Mouse (Mus musculus): ENCODE measurements around the gene Rasal2. TPM values are rescaled to one million over a fixed set of nuclear protein-coding genes. Genes with fewer than 3 reads are reported as not detected.

The Rasal2 gene
- total RNA-seq, 1 experiment from 2014 or later: 17.2 TPM

DNA sequence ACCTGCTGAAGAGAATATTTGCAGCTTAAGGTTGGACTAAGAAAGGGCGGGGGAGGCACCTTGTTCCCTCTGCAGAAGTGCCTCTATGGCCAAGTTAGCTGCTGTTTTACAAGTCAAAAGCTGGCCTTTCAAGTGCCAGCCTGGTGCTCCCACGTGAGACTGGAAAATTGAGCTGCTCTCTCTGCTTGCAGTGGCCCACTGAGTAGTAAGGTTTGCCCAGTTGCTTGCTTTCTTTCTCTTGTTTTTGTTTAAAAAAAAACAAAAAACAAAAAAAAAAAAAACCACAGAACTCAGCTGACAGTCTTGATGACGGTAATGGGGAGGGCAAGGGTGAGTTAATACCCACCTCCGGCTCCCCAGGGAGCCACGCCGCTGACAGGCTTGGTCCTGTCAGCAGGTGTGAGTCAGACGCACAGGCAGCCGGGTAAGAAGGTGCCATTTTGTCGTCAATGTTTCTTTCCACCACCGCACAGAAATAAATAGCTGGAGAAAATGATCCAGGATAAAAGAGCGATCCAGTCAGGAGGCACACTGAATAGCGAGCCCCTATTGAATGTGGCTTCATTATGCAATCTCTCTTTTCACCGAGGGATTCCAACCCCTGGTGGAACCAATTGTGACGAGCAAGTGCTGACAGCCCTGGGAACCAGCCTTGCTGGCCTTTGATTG lies 27.7 kb upstream of the Rasal2 start:
- no peak for DNase-seq

GRCm38 (mm10) chr1:157439101-157439500 lies 26.7 kb upstream of the Rasal2 start:
- DNase-seq: no peak

GRCm38 (mm10) chr1:157438290-157438689 lies 25.9 kb upstream of the Rasal2 start:
- no peak for DNase-seq

GRCm38 (mm10) chr1:157435926-157436325 lies 23.5 kb upstream of the Rasal2 start:
- no peak for DNase-seq

GRCm38 (mm10) chr1:157434404-157434803 lies 22.0 kb upstream of the Rasal2 start:
- no peak for DNase-seq

GRCm38 (mm10) chr1:157433316-157433715 lies 20.9 kb upstream of the Rasal2 start:
- DNase-seq: no peak

GRCm38 (mm10) chr1:157428366-157428765 lies 16.0 kb upstream of the Rasal2 start:
- no peak for DNase-seq

GRCm38 (mm10) chr1:157427604-157428003 lies 15.2 kb upstream of the Rasal2 start:
- DNase-seq: no peak

- no peak for DNase-seq
These were observed 14.5 kb upstream of the Rasal2 start for GRCm38 (mm10) chr1:157426933-157427332.

DNA sequence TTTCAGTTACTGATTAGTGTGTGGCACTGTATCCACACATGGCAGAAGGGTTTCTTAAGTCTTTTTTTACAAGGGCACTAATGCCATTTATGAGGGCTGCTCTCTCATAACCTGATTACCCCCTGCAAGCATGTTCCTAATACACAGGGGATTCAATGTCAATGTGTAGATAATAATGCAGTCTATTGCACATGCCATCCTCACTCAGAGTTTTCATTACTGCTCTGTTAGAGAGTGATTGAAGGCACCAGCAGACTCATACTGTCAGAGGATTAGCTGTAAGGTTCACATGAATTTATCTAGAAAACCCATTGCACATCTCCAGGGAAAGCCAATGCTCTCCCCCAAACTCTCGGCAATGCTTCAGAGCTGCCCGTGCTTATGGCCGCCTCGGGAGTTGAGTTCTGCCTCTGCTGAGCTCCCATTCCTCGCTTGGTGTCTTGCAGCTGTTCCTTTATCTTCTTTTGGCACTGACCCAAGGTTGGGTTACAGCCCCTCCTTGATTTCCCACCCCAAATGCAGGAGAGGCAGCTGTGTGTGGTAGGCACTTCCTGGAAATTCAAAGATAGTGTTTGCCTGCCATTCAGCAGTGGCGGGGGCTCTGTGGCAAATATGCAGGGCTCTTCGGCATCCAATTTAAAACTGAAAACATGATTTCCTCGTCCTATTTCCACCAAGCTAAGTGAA lies 13.5 kb upstream of the Rasal2 start:
- DNase-seq: no peak

GRCm38 (mm10) chr1:157417861-157418260 lies 5.5 kb upstream of the Rasal2 start:
- DNase-seq: peak; percentile 8

DNA sequence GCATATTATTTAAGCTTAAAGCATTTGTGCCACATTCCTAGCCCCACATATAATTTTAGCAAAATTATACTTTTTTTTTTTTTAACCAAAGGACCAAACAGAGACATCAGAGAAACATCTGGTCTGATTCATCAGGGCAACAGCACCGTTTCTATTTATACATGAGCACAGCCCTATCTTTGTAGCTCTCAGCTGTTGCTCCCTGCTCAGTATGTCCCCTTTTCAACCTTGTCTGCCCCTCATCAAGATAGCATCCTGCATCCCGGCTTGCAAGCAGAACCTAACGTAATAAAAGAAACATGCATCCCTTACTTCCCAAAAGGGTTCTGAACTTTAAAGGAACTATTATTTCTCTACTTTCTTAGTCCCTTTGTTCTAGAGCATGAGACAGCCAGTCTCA lies 5.0 kb upstream of the Rasal2 start:
- no peak for DNase-seq

DNA sequence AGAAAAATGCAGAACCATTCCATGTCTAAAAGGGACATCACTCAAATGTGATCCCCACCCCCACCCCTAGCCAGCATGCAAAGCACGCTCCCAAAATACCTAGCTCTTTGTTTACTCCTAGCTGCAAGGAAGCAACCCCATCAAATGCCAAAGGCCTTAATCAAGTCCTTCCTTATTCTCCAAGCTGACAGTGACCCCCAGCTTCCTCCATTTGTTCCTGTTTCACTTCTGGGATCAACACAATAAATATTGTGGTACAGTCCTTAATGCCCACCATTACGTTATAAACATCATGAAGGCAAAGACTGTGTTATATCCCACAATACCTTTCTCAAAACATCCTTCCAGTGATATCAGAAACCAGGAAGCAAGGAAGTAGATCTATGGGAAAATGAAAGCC lies 4.2 kb upstream of the Rasal2 start:
- no peak for DNase-seq

DNA sequence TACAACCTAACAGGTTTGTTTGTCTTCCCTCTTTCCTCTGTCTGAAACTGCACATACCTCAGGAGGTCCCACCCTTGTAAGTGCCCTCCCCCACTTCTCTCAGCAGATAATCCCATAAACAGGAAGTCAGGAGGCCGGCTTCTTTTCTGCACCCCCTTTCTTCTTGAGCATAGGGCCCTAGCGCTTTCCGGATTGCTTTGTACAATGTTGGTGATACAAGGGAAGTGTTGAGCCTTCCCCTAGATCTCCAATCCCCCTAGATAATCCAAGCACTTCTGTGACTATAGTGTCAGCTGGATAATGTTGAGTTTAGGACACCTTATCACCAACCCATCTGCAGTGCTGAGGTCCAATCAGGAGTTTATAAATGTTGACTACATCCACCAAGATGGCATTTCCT lies 3.4 kb upstream of the Rasal2 start:
- DNase-seq: no peak

DNA sequence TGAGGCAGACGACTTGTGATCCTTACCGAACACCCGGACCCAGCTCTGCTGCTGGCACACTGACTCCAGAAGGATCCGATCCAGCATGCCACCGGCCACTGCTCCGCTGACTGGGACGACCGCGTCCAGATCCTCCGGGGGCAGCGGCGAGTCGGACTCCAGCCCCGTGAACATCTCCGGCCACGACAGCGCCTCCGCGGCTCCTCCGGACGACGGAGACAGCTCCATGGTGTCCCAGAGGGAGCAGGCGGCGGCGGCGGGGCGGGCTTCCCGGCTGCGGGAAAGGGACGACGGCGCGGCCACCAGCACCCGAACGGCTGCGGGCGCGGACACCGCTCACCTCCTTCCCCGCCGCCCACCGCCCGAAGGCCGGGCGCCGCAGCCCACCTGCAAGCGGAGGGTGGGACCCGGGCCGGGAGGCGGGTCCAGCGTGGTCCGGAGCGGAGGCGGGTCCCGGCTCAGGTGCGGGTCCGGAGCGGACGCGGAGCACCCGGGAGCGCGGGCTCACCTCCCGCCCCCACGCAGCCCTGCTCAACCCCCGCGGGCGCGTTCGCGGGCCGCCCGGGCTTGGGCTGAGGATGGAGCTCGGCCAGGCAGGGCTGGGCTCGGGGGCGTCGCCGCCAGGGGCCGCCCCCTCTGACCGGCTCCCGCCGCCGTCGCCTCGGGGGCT lies 549 bp downstream of the Rasal2 start:
- peak; percentile 88 for DNase-seq

GRCm38 (mm10) chr1:157411341-157411710 lies 1.1 kb downstream of the Rasal2 start:
- no peak for DNase-seq

GRCm38 (mm10) chr1:157410937-157411336 lies 1.5 kb downstream of the Rasal2 start:
- DNase-seq: no peak

GRCm38 (mm10) chr1:157409648-157410047 lies 2.7 kb downstream of the Rasal2 start:
- DNase-seq: no peak

GRCm38 (mm10) chr1:157388027-157388426 lies 24.4 kb downstream of the Rasal2 start:
- DNase-seq: no peak

DNA sequence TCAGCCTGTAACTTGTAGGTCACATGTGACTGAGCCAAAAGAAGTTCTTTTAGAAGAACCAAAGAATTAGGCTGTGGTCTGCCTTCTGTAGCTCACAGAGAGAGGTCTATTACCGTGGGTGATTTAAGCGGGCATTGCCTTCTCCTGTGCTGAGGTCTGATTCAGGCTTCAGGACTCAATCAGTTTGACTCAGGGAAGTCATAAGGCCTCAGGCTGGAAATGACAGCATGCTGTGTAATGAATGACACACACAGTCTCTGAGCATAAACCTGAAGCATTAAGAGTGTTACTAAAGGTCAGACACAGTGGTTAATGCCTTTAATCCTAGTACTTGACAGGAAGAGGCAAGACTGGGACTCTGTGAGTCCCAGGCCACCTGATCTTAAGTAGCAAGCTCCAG lies 31.7 kb downstream of the Rasal2 start:
- DNase-seq: peak; percentile 10

DNA sequence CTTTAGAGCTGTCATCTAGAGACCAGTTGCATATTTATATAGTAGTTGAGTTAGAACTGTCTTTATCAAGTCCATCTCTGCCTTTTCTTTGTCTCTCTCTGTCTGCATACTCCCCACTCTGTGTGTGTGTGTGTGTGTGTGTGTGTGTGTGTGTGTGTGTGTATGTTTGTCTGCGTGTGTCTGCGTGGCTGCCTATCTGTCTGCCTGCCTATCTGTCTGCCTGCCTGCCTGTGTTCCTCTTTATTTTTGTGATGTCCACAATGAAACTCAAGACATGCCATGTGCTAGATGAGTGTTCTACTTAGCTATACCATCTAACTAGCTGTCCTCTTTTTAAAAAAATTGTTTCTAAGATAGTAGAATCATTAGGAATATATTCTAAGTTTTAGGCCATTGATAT lies 42.0 kb downstream of the Rasal2 start:
- DNase-seq: no peak

DNA sequence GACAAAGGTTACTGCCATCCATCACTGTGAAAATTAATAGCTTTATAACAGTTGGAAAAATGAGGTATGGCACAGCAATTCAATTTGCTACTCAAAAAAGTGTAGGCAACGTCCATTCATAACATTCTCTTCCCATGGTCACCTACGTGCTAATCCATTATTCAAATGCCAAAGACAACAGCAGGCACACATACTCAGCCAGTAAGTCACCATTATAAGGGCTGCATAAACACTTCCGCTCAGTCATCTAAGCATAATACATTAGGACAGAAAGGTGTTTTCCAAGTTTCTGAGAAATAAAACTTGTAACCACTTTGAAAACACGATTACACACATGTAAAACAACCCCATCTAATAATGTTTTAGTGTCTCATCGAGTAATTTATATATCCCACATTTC lies 44.1 kb downstream of the Rasal2 start:
- DNase-seq: no peak

DNA sequence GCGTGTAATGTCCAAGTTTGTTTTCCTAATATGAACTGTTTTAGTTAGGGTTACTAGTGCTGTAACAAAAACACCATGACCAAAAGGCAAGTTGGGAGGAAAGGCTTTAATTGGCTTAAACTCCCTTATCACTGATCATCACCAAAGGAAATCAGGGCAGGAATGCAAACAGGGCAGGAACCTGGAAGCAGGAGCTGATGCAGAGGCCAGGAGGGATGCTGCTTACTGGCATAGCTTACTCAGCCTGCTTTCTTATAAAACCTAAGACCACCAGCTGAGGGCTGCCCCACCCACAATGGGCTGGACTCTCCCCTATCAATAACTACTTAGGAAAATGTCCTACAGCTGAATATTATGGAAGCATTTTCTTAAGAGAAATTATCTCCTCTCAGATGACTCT lies 65.7 kb downstream of the Rasal2 start:
- no peak for DNase-seq

- no peak for DNase-seq
These were observed 68.9 kb downstream of the Rasal2 start for GRCm38 (mm10) chr1:157343519-157343918.
